Mouse (Mus musculus) midbrain, embryonic 15.5 days (tissue): ENCODE results near the gene Mrpl33. TPM values are rescaled to one million over a fixed set of nuclear protein-coding genes. Genes with fewer than 3 reads are reported as not detected.

Source experiments
- ATAC-seq: fragments of 200-750 bp; cut with Nextera tagmentation; replicated peaks from 2 replicates; pipeline ENCODE4 v1.8.0; 2017; ENCODE audit warnings: moderate TSS enrichment
- H3K27ac ChIP-seq: fragments of 300-500 bp; sonication (generic); 2 replicates; pipeline ENCODE4 v1.5.1; 2015; ENCODE audit warnings: mild to moderate bottlenecking, inconsistent platforms
- H3K27me3 ChIP-seq: fragments of 300-500 bp; sonication (generic); replicated peaks from 2 replicates; pipeline ENCODE4 v1.6.1; 2015; ENCODE audit warnings: inconsistent platforms
- H3K36me3 ChIP-seq: fragments of 300-500 bp; sonication (generic); replicated peaks from 2 replicates; pipeline ENCODE4 v1.6.1; 2015; ENCODE audit warnings: inconsistent platforms
- H3K4me1 ChIP-seq: fragments of 300-500 bp; sonication (generic); 2 replicates; pipeline ENCODE4 v1.6.1; 2015; ENCODE audit warnings: inconsistent platforms
- H3K4me2 ChIP-seq: fragments of 300-500 bp; sonication (generic); 2 replicates; pipeline ENCODE4 v1.6.1; 2015; ENCODE audit warnings: inconsistent platforms, mild to moderate bottlenecking, moderate library complexity
- H3K4me3 ChIP-seq: fragments of 300-500 bp; sonication (generic); 2 replicates; pipeline ENCODE4 v1.5.1; 2015; ENCODE audit warnings: mild to moderate bottlenecking, inconsistent platforms
- H3K9ac ChIP-seq: fragments of 300-500 bp; sonication (generic); 2 replicates; pipeline ENCODE4 v1.6.1; 2015; ENCODE audit warnings: mild to moderate bottlenecking, inconsistent platforms
- H3K9me3 ChIP-seq: fragments of 300-500 bp; sonication (generic); 2 replicates; pipeline ENCODE4 v1.6.1; 2016; ENCODE audit warnings: inconsistent platforms
- WGBS: fragments of 180-500 bp; shearing (Covaris S2); methylation state at CpG from one replicate; pipeline ENCODE4 v1.1.7; 2015; ENCODE audit warnings: mixed read lengths; 5-methylcytosine and 5-hydroxymethylcytosine counted together
- polyA plus RNA-seq: library from polyadenylated mRNA; unstranded; fragments of >200 nt; fragmentation: Nextera tagmentation; extraction: Ambion mirVana; gene quantifications from 2 replicates; pipeline ENCODE4 v1.2.1, GENCODE M21; 2015

The Mrpl33 gene
- polyA plus RNA-seq = 176 and 183 TPM in 2 replicates

GRCm38 (mm10) chr5:31596481-31597429 is at the start of gene Mrpl33:
Gene Mrpl33 (plus strand): TSS chr5:31596935.
- H3K9ac ChIP-seq = peak within 1 kb of the TSS; percentile 23; the same call in 1 of the 2 replicates
- H3K36me3 ChIP-seq = no peaks in the 10 kb centered on the region
- H3K9me3 ChIP-seq = no peaks in the 10 kb centered on the region
- H3K4me1 ChIP-seq = peaks cover 11% of the 10 kb centered on the region; the same call in 1 of the 2 replicates
- peak within 1 kb of the TSS; percentile 51 for H3K4me2 ChIP-seq
- no peaks in the 10 kb centered on the region for H3K27me3 ChIP-seq
- peak; percentile 50; the same call in 1 of the 2 replicates for ATAC-seq
- WGBS = 8% methylated on average over 26 of the region's 26 CpGs
- H3K27ac ChIP-seq = no peak within 1 kb of the TSS
- peak within 1 kb of the TSS; percentile 32 for H3K4me3 ChIP-seq

- Histone ChIP-seq H3K27ac (no peak overlapping the region), H3K9ac (no peak overlapping the region), H3K27me3 (no peaks in the 10 kb centered on the region), H3K4me3 (no peak overlapping the region), H3K4me2 (no peak overlapping the region), H3K9me3 (no peaks in the 10 kb centered on the region), H3K36me3 (peaks cover 19% of the 10 kb centered on the region; the same call in 1 of the 2 replicates), H3K4me1 (peaks cover 4% of the 10 kb centered on the region; the same call in 1 of the 2 replicates)
- ATAC-seq = no peak
- WGBS = 31% methylated on average over 1 of the region's 1 CpGs
These were observed 37.3 kb upstream of the Mrpl33 start for GRCm38 (mm10) chr5:31559401-31559800.

GRCm38 (mm10) chr5:31560352-31560751 is 36.4 kb upstream of the Mrpl33 start:
- ATAC-seq = no peak
- no peak overlapping the region for H3K4me3 ChIP-seq
- peaks cover 4% of the 10 kb centered on the region; the same call in 1 of the 2 replicates for H3K4me1 ChIP-seq
- 97% methylated on average over 2 of the region's 2 CpGs for WGBS
- H3K9ac ChIP-seq = no peak overlapping the region
- H3K36me3 ChIP-seq = peaks cover 16% of the 10 kb centered on the region; the same call in 1 of the 2 replicates
- no peak overlapping the region for H3K4me2 ChIP-seq
- H3K27me3 ChIP-seq = no peaks in the 10 kb centered on the region
- no peaks in the 10 kb centered on the region for H3K9me3 ChIP-seq
- no peak overlapping the region for H3K27ac ChIP-seq

- Histone ChIP-seq H3K4me3 (no peak overlapping the region), H3K9ac (no peak overlapping the region), H3K9me3 (no peaks in the 10 kb centered on the region), H3K4me1 (peaks cover 4% of the 10 kb centered on the region; the same call in 1 of the 2 replicates), H3K4me2 (no peak overlapping the region), H3K27me3 (no peaks in the 10 kb centered on the region), H3K27ac (no peak overlapping the region), H3K36me3 (0 out of 2 replicates have a peak, but pooled peaks cover 8% of the 10 kb centered on the region)
- WGBS = 87% methylated on average over 7 of the region's 7 CpGs
- ATAC-seq = no peak
These were observed 34.6 kb upstream of the Mrpl33 start for GRCm38 (mm10) chr5:31562036-31562666.

GRCm38 (mm10) chr5:31563496-31563895 is 33.2 kb upstream of the Mrpl33 start:
- Histone ChIP-seq H3K36me3 (0 out of 2 replicates have a peak, but pooled peaks cover 3% of the 10 kb centered on the region), H3K9me3 (no peaks in the 10 kb centered on the region), H3K9ac (no peak overlapping the region), H3K4me3 (no peak overlapping the region), H3K4me2 (no peak overlapping the region), H3K27me3 (no peaks in the 10 kb centered on the region), H3K27ac (no peak overlapping the region), H3K4me1 (peaks cover 4% of the 10 kb centered on the region; the same call in 1 of the 2 replicates)
- 10% methylated on average over 6 of the region's 6 CpGs for WGBS
- ATAC-seq = peak; percentile 60; the same call in 1 of the 2 replicates

- H3K27me3 ChIP-seq = no peaks in the 10 kb centered on the region
- no peak overlapping the region for H3K4me2 ChIP-seq
- no peak overlapping the region for H3K9ac ChIP-seq
- 0 out of 2 replicates have a peak, but pooled peaks cover 3% of the 10 kb centered on the region for H3K36me3 ChIP-seq
- no peaks in the 10 kb centered on the region for H3K9me3 ChIP-seq
- H3K4me1 ChIP-seq = peaks cover 4% of the 10 kb centered on the region; the same call in 1 of the 2 replicates
- H3K27ac ChIP-seq = no peak overlapping the region
- ATAC-seq = no peak
- WGBS = 51% methylated on average over 7 of the region's 7 CpGs
- no peak overlapping the region for H3K4me3 ChIP-seq
These were observed 32.8 kb upstream of the Mrpl33 start for GRCm38 (mm10) chr5:31563905-31564304.

- Histone ChIP-seq H3K4me2 (no peak overlapping the region), H3K27me3 (no peaks in the 10 kb centered on the region), H3K4me1 (peaks cover 4% of the 10 kb centered on the region; the same call in 1 of the 2 replicates), H3K9me3 (no peaks in the 10 kb centered on the region), H3K27ac (no peak overlapping the region), H3K4me3 (no peak overlapping the region), H3K36me3 (0 out of 2 replicates have a peak, but pooled peaks cover 1% of the 10 kb centered on the region), H3K9ac (no peak overlapping the region)
- ATAC-seq = no peak
- 88% methylated on average over 4 of the region's 4 CpGs for WGBS
These were observed 31.8 kb upstream of the Mrpl33 start for GRCm38 (mm10) chr5:31564976-31565375.

GRCm38 (mm10) chr5:31566026-31566425 is 30.7 kb upstream of the Mrpl33 start:
- H3K9ac ChIP-seq = no peak overlapping the region

GRCm38 (mm10) chr5:31566457-31566856 is 30.3 kb upstream of the Mrpl33 start:
- H3K9ac ChIP-seq = no peak overlapping the region
- H3K4me2 ChIP-seq = no peak overlapping the region
- H3K4me1 ChIP-seq = peaks cover 11% of the 10 kb centered on the region
- H3K9me3 ChIP-seq = no peaks in the 10 kb centered on the region
- no peak overlapping the region for H3K4me3 ChIP-seq
- no peaks in the 10 kb centered on the region for H3K27me3 ChIP-seq
- 54% methylated on average over 3 of the region's 3 CpGs for WGBS
- no peak for ATAC-seq
- no peak overlapping the region for H3K27ac ChIP-seq
- no peaks in the 10 kb centered on the region for H3K36me3 ChIP-seq

More at GRCm38 (mm10) chr5:31566026-31566425, 30.7 kb upstream of the Mrpl33 start:
- WGBS = 73% methylated on average over 7 of the region's 7 CpGs
- Histone ChIP-seq H3K4me1 (peaks cover 9% of the 10 kb centered on the region), H3K36me3 (no peaks in the 10 kb centered on the region), H3K27me3 (no peaks in the 10 kb centered on the region), H3K9me3 (no peaks in the 10 kb centered on the region), H3K27ac (no peak overlapping the region), H3K4me2 (no peak overlapping the region), H3K4me3 (no peak overlapping the region)
- no peak for ATAC-seq

- no peaks in the 10 kb centered on the region for H3K36me3 ChIP-seq
- H3K4me3 ChIP-seq = no peak overlapping the region
- H3K9me3 ChIP-seq = no peaks in the 10 kb centered on the region
- H3K4me2 ChIP-seq = no peak overlapping the region
- 84% methylated on average over 5 of the region's 5 CpGs for WGBS
- H3K27ac ChIP-seq = no peak overlapping the region
- no peak for ATAC-seq
- H3K9ac ChIP-seq = no peak overlapping the region
- no peaks in the 10 kb centered on the region for H3K27me3 ChIP-seq
- peaks cover 11% of the 10 kb centered on the region for H3K4me1 ChIP-seq
These were observed 28.6 kb upstream of the Mrpl33 start for GRCm38 (mm10) chr5:31567951-31568657.

- H3K36me3 ChIP-seq = no peaks in the 10 kb centered on the region
- H3K27me3 ChIP-seq = no peaks in the 10 kb centered on the region
- peak overlapping the region; percentile 41 for H3K4me2 ChIP-seq
- no peak overlapping the region; the same call in 1 of the 2 replicates for H3K9ac ChIP-seq
- WGBS = 6% methylated on average over 20 of the region's 20 CpGs
- peaks cover 8% of the 10 kb centered on the region for H3K4me1 ChIP-seq
- H3K27ac ChIP-seq = no peak overlapping the region
- ATAC-seq = no peak
- no peaks in the 10 kb centered on the region for H3K9me3 ChIP-seq
- H3K4me3 ChIP-seq = no peak overlapping the region
These were observed 25.6 kb upstream of the Mrpl33 start for GRCm38 (mm10) chr5:31571023-31571608.
